Mouse (Mus musculus) 416B (cell line): Measurements from ENCODE around the gene Alppl2.

ENCODE experiments used
- DNase-seq: peaks from one replicate; pipeline ENCODE4 v3.0.0; 2011; ENCODE audit warnings: low read depth

The Alppl2 gene

DNA sequence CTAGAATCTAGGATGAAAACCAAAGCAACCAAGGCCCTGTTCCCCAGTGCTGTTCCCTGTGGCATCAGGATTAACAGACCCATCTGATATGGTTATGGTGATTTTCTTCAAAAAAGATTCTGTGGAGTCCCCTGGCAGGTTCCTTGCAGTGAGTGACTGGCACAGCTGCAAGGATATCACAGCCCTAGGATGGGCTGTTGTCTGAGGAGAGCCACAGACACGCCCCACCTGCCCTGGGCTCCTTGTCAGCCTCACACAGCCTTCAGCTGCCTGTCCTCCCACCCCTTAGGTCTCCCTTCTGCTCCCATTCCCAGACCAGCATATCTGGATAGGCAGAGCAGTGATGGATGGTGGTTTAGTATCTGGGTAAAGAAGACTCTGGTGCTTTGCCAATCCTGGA, 39.0 kb downstream of the Alppl2 start:
- DNase-seq = no peak

DNA sequence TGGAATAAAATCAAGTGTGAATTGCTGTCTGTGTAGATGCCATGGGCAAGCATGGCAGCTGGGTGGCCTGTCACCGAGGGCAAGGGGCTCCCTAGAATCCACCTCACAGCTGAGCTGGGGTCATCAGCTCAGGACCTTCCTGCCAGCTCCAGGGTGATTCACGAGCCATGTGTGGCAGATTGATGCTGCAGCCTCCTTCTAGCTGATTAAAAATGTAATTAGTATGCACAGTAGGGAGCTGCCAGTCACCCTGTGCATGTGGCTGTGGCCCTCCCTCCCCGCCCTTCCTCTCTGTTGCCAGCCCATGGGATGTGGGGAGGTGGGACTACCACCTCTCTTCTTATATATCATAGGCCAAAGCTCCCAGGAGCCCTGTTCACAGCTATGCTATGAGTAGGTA, 39.7 kb downstream of the Alppl2 start:
- DNase-seq = no peak

DNA sequence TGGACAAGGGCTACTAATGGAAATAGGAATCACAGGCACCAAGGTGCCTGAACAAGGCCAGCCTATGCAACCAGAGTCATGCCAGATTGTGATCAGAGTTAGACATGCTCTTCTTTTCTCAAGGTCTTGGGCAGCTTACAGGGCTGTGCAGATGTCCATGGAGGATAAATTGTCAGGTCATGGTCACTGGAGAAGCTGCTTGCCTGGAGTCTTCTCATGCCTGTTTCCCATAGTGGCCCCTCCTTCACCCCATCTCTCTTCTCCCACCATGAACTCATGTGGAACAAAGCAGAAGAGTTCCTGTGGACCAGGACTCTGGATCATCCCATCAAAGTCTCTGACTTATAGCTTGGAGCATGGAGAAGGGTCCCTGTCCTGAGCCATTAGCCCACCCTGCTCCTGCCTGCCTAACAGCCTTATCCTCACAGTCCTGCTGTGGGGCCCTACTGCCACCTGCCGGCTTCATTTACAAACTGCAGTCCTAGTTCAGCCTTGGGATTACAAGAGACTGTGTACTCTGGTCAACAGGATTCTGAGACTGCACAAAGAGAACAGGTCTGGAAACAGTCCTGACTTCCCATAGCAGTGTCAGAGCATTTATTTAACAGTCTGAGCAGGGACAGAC, 47.8 kb downstream of the Alppl2 start:
- DNase-seq = peak; percentile 60

DNA sequence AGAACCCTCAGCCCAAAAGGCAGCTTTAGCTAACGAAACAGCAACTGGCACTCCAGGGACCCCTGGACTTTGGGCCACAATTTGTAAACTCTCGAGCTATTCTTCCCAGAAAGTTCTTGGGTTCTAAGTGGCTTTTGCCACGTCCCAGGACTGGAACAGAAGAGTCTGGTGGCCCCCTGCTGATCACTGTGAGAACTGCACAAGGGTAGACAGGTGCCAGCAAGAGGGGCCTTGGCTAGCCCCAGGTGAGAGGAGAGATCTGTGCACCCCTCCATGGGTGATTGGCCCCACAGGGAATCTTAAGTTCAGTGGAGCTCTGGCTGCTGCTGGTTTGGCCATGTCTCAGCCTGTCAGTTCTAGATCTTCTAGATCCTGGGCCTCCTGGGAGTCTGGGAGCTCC, 48.6 kb downstream of the Alppl2 start:
- DNase-seq = peak; percentile 54

DNA sequence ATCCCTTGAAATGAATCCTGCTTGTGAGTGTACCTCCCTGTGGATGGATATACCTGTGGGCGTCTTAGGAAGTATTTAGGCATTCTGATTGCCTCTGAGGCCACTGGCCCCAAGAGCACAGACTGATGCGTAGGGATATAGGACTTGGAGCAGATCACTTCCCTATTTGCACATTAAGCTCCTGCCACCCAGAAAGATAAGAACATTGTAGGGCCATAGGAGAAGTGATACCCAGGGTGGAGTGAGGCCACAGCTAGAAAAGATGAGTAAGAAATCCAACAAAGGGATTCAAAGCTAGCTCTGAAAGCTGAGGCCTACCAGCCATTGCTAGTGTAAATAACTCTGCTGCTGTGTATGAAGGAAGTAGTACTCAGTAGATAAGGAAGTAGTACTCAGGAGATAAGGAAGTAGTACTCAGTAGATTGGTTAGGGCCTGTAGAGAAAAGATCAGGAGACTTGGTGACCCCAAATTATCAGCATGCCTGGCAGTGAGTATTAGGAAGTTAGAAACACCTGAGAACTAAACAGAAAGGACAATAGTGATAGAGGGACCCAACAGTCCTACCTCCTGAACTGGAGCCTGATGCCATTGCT, 51.2 kb downstream of the Alppl2 start:
- no peak for DNase-seq
